Comparison of ENCODE assay signal across 12 mouse cellular contexts in the genomic region with DNA sequence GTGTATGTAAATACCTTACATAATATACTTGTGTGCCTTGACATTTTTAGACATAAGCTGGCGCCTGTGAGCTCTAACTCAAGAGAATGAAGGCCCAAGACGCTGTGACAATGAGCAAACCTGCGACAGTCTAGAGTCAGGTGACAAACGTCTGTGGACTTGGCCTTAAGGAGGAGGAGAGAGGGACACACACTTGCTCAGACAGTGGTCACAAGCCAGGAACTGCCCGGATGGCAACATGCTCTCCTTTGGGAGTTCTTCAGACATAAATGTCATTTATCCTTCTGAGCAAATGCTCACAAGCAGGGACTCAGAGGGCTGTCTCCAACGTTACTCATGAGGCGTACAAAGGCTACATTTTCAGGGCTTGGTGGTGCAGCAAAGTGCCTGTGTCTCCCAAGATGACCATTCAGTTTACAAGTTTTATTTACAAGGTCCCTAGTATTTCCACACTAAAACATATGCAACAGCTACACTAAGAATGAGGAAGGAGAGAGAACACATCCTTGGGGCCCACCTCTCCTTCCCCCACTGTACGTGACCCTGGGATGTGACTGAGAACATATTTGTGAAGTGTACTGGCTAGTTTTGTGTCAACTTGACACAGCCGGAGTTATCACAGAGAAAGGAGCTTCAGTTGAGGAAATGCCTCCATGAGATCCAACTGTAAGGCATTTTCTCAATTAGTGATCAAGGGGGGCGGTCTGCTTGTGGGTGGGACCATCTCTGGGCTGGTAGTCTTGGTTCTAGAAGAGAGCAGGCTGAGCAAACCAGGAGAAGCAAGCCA.
DNase-seq lines count a peak whose midpoint lies in the region; ATAC-seq and TF ChIP-seq lines count a peak whose summit lies in the region.
"Had no signal": no experiment of that assay in that cellular context is flagged by ENCODE, and none has a peak within 500 bp of the region (broad histone marks: within the 10 kb centered on the region; RNA-seq: fewer than 3 reads in every experiment).

No protein-coding gene starts in this region.

- WGBS in hindbrain, embryonic 13.5 days, result 31% methylated on average over 10 of the region's 10 CpGs
- WGBS in forebrain, postnatal 0 days, result 41% methylated on average over 10 of the region's 10 CpGs

- peak overlapping the region; percentile 8; the same call in 1 of the 2 replicates for H3K9ac ChIP-seq in hindbrain, embryonic 13.5 days
- H3K9ac ChIP-seq in forebrain, postnatal 0 days, result no peak overlapping the region
- H3K9ac ChIP-seq: forebrain, embryonic 12.5 days; hindbrain, embryonic 15.5 days; liver, embryonic 14.5 days had no signal

- peak overlapping the region; percentile 83 for H3K27ac ChIP-seq in gastrocnemius, adult 2 months
- peak overlapping the region; percentile 84 for H3K27ac ChIP-seq in left cerebral cortex, adult 2 months
- no peak overlapping the region for H3K27ac ChIP-seq in hindbrain, embryonic 13.5 days
- no peak overlapping the region for H3K27ac ChIP-seq in forebrain, postnatal 0 days (ENCODE audit: low read depth, low read length)
- H3K27ac ChIP-seq: forebrain, embryonic 12.5 days; liver, embryonic 14.5 days had no signal

- H3K4me2 ChIP-seq in hindbrain, embryonic 13.5 days, result no peak overlapping the region
- H3K4me2 ChIP-seq in forebrain, postnatal 0 days (ENCODE audit: low read depth), result no peak overlapping the region
- H3K4me2 ChIP-seq: hindbrain, embryonic 15.5 days had no signal

- DNase-seq in gastrocnemius, adult 2 months, result no peak
- no peak for DNase-seq in gastrocnemius, postnatal 14 days
- DNase-seq in left cerebral cortex, adult 2 months (ENCODE audit: extremely low spot score in 1 of 2, low spot score in 2 of 2), result no peak
- no peak for DNase-seq in left cerebral cortex, adult 9 months (ENCODE audit: low spot score in 2 of 2)
- DNase-seq in ES-CJ7 (ENCODE audit: low read depth, low spot score), result peak; percentile 15
- DNase-seq in spleen, postnatal 10 days (ENCODE audit: low spot score in 2 of 2), result no peak
- DNase-seq in forebrain, postnatal 0 days, result no peak
- DNase-seq: thymus, adult 18-20 months had no signal

- no peaks in the 10 kb centered on the region for H3K36me3 ChIP-seq in hindbrain, embryonic 13.5 days
- H3K36me3 ChIP-seq in forebrain, postnatal 0 days (ENCODE audit: insufficient read depth), result no peaks in the 10 kb centered on the region
- H3K36me3 ChIP-seq: forebrain, embryonic 12.5 days; hindbrain, embryonic 15.5 days had no signal

- TF ChIP-seq CTCF in gastrocnemius, adult 2 months (IDR thresholded peaks at IDR 0.05), result no peak
- TF ChIP-seq CTCF in left cerebral cortex, adult 2 months (IDR thresholded peaks at IDR 0.05), result no peak
- no peak for TF ChIP-seq CTCF in forebrain, postnatal 0 days (IDR thresholded peaks at IDR 0.05; ENCODE audit: low read depth)

- intact Hi-C loops in gastrocnemius, adult 2 months (cut with DNase I), result loop anchor here (2.0 kb wide), 1 partner anchor 15 kb away; no protein-coding TSS in a partner anchor
- intact Hi-C loops in gastrocnemius, postnatal 14 days (cut with DNase I; ENCODE audit: low total_unique reads), result no loop called here
- intact Hi-C loops in left cerebral cortex, adult 2 months (cut with DNase I), result loop anchor here (2.0 kb wide), 1 partner anchor 17 kb away; no protein-coding TSS in a partner anchor

- ATAC-seq in hindbrain, embryonic 13.5 days (ENCODE audit: low FRiP score), result no peak
- no peak for ATAC-seq in forebrain, postnatal 0 days

- no peaks in the 10 kb centered on the region for H3K27me3 ChIP-seq in hindbrain, embryonic 13.5 days
- H3K27me3 ChIP-seq in forebrain, postnatal 0 days (ENCODE audit: insufficient read depth, low read length), result no peaks in the 10 kb centered on the region
- H3K27me3 ChIP-seq: forebrain, embryonic 12.5 days; hindbrain, embryonic 15.5 days had no signal

- peaks cover 46% of the 10 kb centered on the region for H3K4me1 ChIP-seq in hindbrain, embryonic 13.5 days (replicated peaks)
- H3K4me1 ChIP-seq in forebrain, postnatal 0 days (ENCODE audit: insufficient read depth), result peaks cover 3% of the 10 kb centered on the region; the same call in 1 of the 2 replicates

- H3K9me3 ChIP-seq in hindbrain, embryonic 13.5 days, result no peaks in the 10 kb centered on the region
- no peaks in the 10 kb centered on the region for H3K9me3 ChIP-seq in forebrain, postnatal 0 days (ENCODE audit: low read length)
- H3K9me3 ChIP-seq: forebrain, embryonic 12.5 days; hindbrain, embryonic 15.5 days had no signal

- peak overlapping the region; percentile 32 for H3K4me3 ChIP-seq in gastrocnemius, adult 2 months
- H3K4me3 ChIP-seq in left cerebral cortex, adult 2 months, result no peak overlapping the region
- H3K4me3 ChIP-seq in hindbrain, embryonic 13.5 days, result no peak overlapping the region
- no peak overlapping the region for H3K4me3 ChIP-seq in forebrain, postnatal 0 days (ENCODE audit: low read depth, low read length)
- H3K4me3 ChIP-seq: forebrain, embryonic 12.5 days; hindbrain, embryonic 15.5 days had no signal

Comparison
In these comparisons a context has a peak if more than half of its experiments do, and no peak if none do; other contexts are left out.
1. H3K27ac ChIP-seq: peak in gastrocnemius, adult 2 months (single experiment) and left cerebral cortex, adult 2 months (single experiment); none in hindbrain, embryonic 13.5 days (single experiment) and forebrain, postnatal 0 days (single experiment).